Mouse (Mus musculus): Measurements from ENCODE around the gene Carm1.

Gene Carm1

DNA sequence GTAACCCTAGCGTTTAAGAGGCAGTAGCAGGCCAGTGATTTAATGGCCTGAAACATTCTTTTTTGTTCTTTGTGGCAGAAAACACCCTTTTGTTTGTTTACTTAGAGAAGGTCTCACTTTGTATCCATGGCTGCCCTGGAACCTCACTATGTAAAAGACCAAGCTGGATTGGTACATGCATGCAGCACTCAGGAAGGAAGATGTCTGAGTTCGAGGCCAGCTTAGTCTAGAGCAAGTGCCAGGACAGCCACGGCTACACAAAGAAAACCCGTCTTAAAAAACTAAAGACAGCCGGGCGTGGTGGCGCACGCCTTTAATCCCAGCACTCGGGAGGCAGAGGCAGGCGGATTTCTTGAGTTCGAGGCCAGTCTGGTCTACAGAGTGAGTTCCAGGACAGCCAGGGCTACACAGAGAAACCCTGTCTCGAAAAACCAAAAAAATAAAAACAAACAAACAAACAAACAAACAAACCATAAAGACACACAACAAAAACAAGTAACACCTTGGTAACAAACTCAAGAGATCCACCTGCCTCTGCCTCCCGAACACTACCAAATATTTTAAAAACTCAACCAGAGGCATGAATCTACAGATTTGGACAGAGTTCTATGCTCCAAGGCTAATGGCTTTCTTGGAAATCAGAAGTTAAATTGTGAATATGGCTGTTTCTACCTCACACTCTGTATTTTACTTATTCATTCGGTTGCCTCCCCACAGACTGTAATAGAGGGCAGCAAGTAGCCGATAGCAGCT lies 68.3 kb downstream of the Carm1 start:
- peak; percentile 33 for DNase-seq (ENCODE audit: extremely low read depth, low read depth)

DNA sequence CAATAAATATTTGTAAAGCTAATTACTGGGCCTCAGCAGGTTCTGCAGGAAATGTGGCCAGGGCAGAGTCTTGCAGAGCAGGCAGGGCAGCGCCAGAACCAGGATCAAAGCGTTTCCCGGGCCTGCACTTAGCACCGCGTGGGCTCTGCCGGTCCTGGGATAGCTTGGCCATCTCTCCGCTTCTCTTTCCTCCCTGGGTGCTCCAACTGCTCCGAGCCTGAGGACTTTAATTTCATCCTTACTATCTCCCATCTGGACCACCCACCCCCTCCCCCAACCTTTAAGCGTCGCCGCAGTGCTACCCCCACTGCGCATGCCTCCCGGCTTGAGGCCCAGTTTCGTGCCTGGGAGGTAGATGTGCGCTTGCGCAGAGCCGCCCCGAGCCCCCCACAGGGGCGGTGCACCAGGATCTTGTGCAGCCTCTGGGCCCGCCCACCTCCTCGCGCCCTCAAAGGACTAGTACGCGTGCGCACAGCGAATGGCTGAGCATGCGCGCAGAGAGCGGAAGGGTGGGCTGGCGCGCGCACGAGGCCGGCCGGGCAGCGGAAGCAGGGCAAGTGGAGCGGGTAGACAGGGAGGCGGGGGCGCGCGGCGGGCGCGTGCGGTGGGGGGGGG lies 69.0 kb downstream of the Carm1 start, which contains the start of gene Smarca4:
Gene Smarca4, plus strand, starts transcription at position 553 of the 615 bp plus-strand sequence.
- DNase-seq (ENCODE audit: extremely low read depth, low read depth) = peak; percentile 96

DNA sequence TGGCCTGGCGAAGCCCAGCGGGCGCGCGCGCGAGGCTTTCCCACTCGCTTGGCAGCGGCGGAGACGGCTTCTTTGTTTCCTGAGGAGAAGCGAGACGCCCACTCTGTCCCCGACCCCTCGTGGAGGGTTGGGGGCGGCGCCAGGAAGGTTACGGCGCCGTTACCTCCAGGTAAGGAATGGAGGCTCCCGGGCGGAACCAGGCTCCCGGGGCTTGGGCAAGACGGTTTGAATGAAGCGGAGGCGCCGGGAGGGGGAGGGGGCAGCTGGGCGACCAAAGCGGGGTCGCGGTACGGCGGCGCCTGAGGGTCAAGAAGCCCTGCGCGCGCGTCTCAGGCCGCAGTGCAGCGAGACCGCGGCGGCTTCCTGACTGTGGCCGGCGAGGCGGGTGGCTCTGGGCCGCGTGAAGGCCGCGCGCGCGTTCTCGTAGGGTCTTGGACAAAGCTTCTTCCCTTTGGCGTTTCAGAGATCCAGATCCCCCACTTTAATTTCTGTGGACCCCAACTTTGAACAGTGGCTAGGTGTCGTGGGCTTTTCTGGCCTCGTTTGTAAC lies 69.6 kb downstream of the Carm1 start:
- no peak for DNase-seq (ENCODE audit: extremely low read depth, low read depth)

DNA sequence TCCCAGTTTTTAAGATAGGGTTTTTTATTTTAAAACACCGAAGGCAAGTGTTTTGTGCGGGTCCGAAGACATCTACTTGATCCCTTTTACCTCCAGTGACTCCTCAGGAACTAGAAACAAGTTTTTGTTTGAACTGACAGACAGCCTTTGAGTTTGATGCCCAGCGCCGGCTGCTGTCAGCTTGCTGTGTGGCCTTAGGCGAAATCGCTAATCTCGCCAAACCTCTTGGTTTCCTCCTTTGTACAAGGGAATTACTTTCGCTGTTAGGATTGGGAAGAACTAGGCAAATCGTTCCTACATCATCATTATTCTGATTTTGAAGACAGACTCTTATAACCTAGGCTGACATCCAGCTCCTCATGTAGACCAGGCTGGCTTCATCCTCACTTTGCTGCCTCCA lies 70.4 kb downstream of the Carm1 start:
- peak; percentile 45 for DNase-seq (ENCODE audit: extremely low read depth, low read depth)

DNA sequence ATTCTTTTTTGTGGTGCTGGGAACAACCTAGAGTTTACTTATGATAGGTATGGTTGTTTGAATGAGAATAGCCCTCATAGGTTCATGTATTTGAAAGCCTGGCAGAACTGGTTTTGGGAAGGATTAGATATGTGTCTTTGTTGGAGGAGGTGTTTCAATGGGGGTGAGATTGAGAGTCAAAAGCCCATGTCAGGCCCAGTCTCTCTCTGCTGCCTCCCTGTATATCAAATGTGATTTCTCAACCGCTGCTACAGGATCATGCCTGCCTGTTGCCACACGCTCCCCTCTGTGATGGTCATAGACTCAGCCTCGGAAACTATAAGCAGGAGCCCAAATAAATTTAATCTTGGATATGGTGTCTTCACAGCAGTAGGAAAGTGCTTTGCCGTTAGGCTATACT lies 73.5 kb downstream of the Carm1 start:
- no peak for DNase-seq (ENCODE audit: extremely low read depth, low read depth)

DNA sequence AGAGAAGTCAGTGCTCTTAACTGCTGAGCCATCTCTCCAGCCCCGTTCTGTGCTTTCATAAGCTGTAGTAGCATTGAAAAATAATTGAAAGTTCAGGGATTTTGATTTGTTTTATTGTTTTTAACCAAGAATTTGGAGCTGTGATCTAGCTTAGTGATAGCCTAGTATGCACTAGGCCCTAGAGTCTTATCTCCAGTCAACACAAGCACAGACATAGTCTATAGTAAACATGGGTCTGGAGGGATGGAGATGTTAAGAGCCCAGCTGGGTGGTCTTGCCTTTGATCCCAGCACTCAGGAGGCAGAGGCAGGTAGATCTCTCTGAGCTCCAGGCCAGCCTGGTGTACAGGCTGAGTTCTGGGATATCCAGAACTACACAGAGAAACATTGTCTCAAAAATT lies 76.0 kb downstream of the Carm1 start:
- no peak for DNase-seq (ENCODE audit: extremely low read depth, low read depth)

DNA sequence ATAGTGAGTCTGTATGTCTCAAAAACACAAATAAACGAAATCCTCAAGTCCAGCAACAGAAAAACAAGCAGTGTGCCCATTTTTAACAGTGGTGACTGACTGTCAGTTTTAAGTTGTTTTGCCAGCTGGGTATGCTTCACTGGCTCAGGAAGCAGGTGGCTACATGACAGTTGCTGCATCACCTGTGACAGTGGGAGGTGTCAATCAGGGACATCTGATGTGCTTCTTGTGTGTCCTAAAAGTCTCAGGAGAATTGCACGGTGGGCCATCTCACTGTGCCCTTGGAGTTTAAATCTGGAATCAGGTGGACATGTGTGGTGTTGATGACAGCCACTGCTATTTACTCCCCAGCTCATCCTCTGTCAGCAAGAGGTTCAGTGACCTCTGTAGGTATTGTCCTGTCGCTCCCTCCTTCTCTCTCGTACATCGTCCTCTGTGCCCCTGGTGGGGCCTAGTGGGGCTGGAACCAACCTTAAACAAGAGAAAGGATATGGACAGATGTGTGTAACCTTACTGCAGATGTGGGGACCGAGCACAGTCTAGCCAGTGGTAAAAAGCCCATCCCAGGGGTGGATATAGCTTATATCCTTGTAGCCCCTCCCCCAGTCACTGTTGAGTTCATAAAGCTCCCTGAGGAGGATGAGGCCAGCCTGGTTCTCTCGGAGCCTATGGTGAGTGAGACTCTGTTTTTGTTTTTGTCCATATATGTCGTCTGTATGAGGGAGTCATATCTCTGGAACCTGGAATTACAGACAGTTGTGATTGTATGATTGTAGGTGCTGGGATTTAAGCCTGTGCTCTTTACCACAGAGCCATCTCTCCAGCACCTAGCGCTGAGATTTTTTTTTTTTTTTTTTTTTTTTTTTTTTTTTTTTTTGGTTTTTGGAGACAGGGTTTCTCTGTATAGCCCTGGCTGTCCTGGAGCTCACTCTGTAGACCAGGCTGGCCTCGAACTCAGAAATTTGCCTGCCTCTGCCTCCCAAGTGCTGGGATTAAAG lies 78.9 kb downstream of the Carm1 start:
- no peak for DNase-seq (ENCODE audit: extremely low read depth, low read depth)

DNA sequence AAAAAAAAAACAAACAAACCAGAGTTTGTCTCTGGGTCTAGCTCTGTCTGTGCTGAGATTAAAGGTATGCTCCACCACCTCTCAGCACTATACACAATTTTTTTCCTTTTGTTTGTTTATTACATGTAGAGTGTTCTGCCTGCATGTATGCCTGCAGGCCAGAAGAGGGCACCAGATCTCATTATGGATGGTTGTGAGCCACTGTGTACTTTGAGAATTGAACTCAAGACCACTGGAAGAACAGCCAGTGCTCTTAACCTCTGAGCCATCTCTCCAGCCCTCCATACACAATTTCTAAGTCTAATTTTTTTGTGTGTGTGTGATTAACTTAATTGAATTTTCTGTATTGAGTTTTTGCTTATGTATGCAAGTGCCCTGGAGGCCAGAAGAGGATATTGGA lies 79.9 kb downstream of the Carm1 start:
- peak; percentile 27 for DNase-seq (ENCODE audit: extremely low read depth, low read depth)

DNA sequence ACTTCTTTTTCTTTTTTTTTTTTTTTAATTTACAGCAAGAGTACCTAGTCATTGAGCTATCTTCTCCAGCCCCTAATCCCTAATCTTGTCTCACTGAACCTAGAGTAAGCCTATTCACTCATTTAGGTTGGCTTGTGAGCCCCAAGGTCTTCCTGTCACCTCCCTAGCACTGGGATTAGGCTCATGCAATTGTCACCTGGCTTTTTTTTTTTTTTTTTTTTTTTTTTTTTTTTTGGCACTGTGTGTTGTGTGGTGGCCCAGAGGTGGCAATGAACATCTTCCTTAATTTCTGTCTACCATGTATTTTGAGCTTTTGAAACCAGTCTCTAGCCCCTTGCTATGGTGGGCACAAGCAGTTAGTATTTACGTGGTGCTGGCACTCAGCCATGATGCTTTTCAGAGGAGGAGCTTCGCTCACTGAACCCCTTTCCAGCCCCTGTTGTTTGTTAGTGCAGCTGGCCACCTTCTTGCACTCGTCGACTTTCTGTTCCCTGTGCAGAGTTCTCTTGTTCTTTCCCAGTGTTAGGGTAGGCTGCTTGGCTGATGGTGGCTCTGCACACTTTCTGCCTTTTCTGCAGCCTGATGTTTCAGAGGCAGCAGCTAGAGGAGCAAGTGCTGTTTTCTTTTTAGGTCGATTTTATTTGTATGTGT lies 80.6 kb downstream of the Carm1 start:
- no peak for DNase-seq (ENCODE audit: extremely low read depth, low read depth)

DNA sequence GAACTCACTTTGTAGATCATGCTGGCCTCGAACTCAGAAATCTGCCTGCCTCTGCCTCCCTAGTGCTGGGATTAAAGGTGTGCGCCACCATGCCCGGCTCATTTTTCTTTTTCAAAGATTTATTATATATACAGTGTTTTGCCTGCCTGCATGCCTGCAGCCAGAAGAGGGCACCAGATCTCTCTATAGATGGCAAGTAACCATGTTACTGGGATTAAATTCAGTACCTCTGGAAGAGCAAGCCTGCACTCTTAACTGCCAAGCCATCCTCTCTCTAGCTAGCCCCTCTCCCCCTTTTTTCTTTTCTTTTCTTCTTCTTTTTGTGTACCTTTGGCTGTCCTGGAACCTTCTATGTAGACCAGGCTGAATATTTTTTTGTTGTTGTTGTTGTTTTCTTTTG lies 84.0 kb downstream of the Carm1 start:
- peak; percentile 50 for DNase-seq (ENCODE audit: extremely low read depth, low read depth)

DNA sequence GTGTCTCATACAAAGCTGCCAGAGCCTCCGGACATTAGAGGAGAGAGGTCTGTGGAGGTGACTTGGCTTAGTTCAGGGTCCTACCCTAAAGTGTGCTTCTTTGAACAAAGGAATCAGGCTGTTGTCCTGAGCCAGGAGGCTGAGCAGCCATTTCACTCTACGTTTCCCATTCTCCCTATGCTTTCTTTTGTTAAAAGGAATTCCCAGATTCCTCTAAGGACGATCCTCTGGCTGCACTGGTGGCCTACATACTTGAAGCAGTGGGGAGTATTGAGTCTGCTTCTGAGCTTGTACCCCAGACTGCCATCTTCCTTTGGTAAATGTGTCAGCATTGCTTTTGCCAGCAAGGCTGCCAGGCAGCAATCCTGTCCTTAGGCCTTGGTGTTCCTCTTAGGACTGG lies 86.4 kb downstream of the Carm1 start:
- DNase-seq (ENCODE audit: extremely low read depth, low read depth) = no peak

DNA sequence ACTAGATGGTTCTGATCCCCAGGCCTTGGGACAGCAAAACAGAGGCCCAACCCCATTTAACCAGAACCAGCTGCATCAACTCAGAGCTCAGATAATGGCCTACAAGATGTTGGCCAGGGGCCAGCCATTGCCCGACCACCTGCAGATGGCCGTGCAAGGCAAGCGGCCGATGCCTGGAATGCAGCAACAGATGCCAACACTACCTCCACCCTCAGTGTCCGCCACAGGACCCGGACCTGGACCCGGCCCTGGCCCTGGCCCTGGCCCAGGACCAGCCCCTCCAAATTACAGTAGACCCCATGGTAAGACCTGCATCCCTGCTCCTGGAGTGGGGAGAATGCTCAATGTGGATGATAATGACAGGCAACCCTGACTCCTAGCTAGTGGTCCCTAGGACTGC lies 88.9 kb downstream of the Carm1 start:
- DNase-seq (ENCODE audit: extremely low read depth, low read depth) = no peak

DNA sequence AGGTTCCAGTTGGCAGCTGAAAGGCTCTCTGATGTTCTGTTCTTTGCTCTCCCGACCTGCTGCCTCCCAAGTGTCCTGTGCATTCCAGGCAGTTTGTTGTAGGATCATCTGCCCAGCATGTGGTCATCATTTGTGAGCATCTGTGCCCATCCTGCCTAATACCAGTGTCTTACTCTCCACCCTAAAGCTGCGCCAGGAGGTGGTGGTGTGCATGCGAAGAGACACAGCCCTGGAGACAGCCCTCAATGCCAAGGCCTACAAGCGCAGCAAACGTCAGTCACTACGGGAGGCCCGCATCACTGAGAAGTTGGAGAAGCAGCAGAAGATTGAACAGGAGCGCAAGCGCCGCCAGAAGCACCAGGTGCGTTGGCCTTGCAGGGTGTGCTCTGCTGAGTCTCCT lies 92.3 kb downstream of the Carm1 start:
- no peak for DNase-seq (ENCODE audit: extremely low read depth, low read depth)

Data from MEL-GATA-1-ER (cell line).